Mouse (Mus musculus) stomach, embryonic 15.5 days (tissue): ENCODE measurements around the gene Sh3d19. TPM values are rescaled to one million over a fixed set of nuclear protein-coding genes. Genes with fewer than 3 reads are reported as not detected.

ENCODE experiments used
- ATAC-seq: fragments of 200-750 bp; cut with Nextera tagmentation; 2 replicates; pipeline ENCODE4 v1.8.0; 2017; ENCODE audit warnings: low read depth, moderate number of reproducible peaks, moderate TSS enrichment; ENCODE audit not compliant: insufficient read depth, low FRiP score
- H3K27ac ChIP-seq: fragments of 300-500 bp; sonication (generic); 2 replicates; pipeline ENCODE4 v1.5.1; 2015; ENCODE audit warnings: mild to moderate bottlenecking, inconsistent platforms
- H3K27me3 ChIP-seq: fragments of 300-500 bp; sonication (generic); replicated peaks from 2 replicates; pipeline ENCODE4 v1.6.1; 2015; ENCODE audit warnings: inconsistent platforms
- H3K36me3 ChIP-seq: fragments of 300-500 bp; sonication (generic); 2 replicates; pipeline ENCODE4 v1.6.1; 2015; ENCODE audit warnings: inconsistent platforms
- H3K4me1 ChIP-seq: fragments of 300-500 bp; sonication (generic); 2 replicates; pipeline ENCODE4 v1.6.1; 2015; ENCODE audit warnings: inconsistent platforms
- H3K4me2 ChIP-seq: fragments of 300-500 bp; sonication (generic); 2 replicates; pipeline ENCODE4 v1.6.1; 2015; ENCODE audit warnings: mild to moderate bottlenecking, inconsistent platforms
- H3K4me3 ChIP-seq: fragments of 300-500 bp; sonication (generic); replicated peaks from 2 replicates; pipeline ENCODE4 v1.5.1; 2015; ENCODE audit warnings: inconsistent platforms
- H3K9ac ChIP-seq: fragments of 300-500 bp; sonication (generic); 2 replicates; pipeline ENCODE4 v1.6.1; 2015; ENCODE audit warnings: inconsistent platforms
- H3K9me3 ChIP-seq: fragments of 300-500 bp; sonication (generic); 2 replicates; pipeline ENCODE4 v1.6.1; 2016; ENCODE audit warnings: inconsistent platforms
- WGBS: fragments of 180-500 bp; shearing (Covaris S2); methylation state at CpG from one replicate; pipeline ENCODE4 v1.1.7; 2015; 5-methylcytosine and 5-hydroxymethylcytosine counted together
- polyA plus RNA-seq: library from polyadenylated mRNA; unstranded; fragments of >200 nt; fragmentation: Nextera tagmentation; extraction: Ambion mirVana; gene quantifications from 2 replicates; pipeline ENCODE4 v1.2.1, GENCODE M21; 2015

Gene Sh3d19
- polyA plus RNA-seq, 1 experiment from 2014 or later = 43.7 TPM

DNA sequence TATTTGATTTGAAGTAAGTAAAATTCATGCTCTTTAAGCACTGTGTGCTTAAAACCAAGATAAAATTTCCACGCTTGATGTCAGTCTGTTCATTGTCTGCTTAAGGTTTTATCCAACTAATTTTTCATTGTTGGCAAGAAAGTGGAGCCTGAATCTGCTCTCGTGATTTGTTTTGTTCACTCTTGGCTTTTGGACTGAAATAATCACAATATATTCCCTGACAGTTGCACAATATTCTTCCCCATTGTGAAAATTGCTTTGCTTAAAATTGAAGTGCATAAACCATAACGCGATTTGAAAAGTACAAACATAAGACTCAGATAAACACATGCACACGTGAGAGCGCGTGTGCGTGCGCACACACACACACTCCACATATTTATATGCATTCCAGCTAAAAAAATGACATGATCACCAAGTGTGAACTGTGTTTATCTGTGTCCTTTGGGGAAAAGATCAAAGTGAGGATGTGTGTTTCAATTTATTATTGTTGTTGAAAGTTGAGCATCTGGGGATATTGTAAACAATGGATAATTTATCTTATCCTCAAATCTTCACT is 67.1 kb downstream of the Sh3d19 start:
- Histone ChIP-seq H3K9ac (no peak overlapping the region), H3K27ac (peak overlapping the region; percentile 89), H3K36me3 (peaks cover 7% of the 10 kb centered on the region; the same call in 1 of the 2 replicates), H3K27me3 (no peaks in the 10 kb centered on the region), H3K4me1 (peaks cover 12% of the 10 kb centered on the region; the same call in 1 of the 2 replicates), H3K4me2 (no peak overlapping the region), H3K9me3 (no peaks in the 10 kb centered on the region), H3K4me3 (no peak overlapping the region)
- no peak for ATAC-seq
- WGBS = 61% methylated on average over 9 of the region's 9 CpGs

- Histone ChIP-seq H3K36me3 (peaks cover 11% of the 10 kb centered on the region; the same call in 1 of the 2 replicates), H3K4me3 (no peak overlapping the region), H3K4me2 (no peak overlapping the region), H3K27ac (peak overlapping the region; percentile 89), H3K4me1 (peaks cover 12% of the 10 kb centered on the region; the same call in 1 of the 2 replicates), H3K9me3 (no peaks in the 10 kb centered on the region), H3K27me3 (no peaks in the 10 kb centered on the region), H3K9ac (no peak overlapping the region)
- ATAC-seq = no peak
- WGBS = 35% methylated on average over 3 of the region's 3 CpGs
Measured at GRCm38 (mm10) chr3:86038648-86039047, 67.7 kb downstream of the Sh3d19 start.

GRCm38 (mm10) chr3:86040286-86041201 is 69.6 kb downstream of the Sh3d19 start:
- ATAC-seq = peak; percentile 52; the same call in 1 of the 2 replicates
- H3K36me3 ChIP-seq = peaks cover 11% of the 10 kb centered on the region

GRCm38 (mm10) chr3:86047686-86048408 is 76.9 kb downstream of the Sh3d19 start:
- peaks cover 19% of the 10 kb centered on the region for H3K36me3 ChIP-seq
- H3K27ac ChIP-seq = no peak overlapping the region
- no peak overlapping the region for H3K4me2 ChIP-seq
- 91% methylated on average over 9 of the region's 9 CpGs for WGBS
- no peaks in the 10 kb centered on the region for H3K9me3 ChIP-seq
- no peaks in the 10 kb centered on the region for H3K4me1 ChIP-seq
- no peak overlapping the region for H3K4me3 ChIP-seq
- H3K9ac ChIP-seq = no peak overlapping the region
- H3K27me3 ChIP-seq = no peaks in the 10 kb centered on the region
- no peak for ATAC-seq

More at GRCm38 (mm10) chr3:86040286-86041201, 69.6 kb downstream of the Sh3d19 start:
- no peaks in the 10 kb centered on the region for H3K9me3 ChIP-seq
- peak overlapping the region; percentile 15 for H3K4me3 ChIP-seq
- H3K4me1 ChIP-seq = peaks cover 12% of the 10 kb centered on the region; the same call in 1 of the 2 replicates
- H3K4me2 ChIP-seq = peak overlapping the region; percentile 34
- H3K27ac ChIP-seq = peak overlapping the region; percentile 89
- no peak overlapping the region for H3K9ac ChIP-seq
- no peaks in the 10 kb centered on the region for H3K27me3 ChIP-seq
- 36% methylated on average over 14 of the region's 14 CpGs for WGBS

GRCm38 (mm10) chr3:86049041-86049440 is 78.1 kb downstream of the Sh3d19 start:
- H3K4me2 ChIP-seq = no peak overlapping the region

GRCm38 (mm10) chr3:86056678-86057077 is 85.8 kb downstream of the Sh3d19 start:
- Histone ChIP-seq H3K4me3 (no peak overlapping the region), H3K4me2 (no peak overlapping the region), H3K36me3 (no peaks in the 10 kb centered on the region), H3K9me3 (no peaks in the 10 kb centered on the region), H3K4me1 (no peaks in the 10 kb centered on the region; the same call in 1 of the 2 replicates), H3K9ac (no peak overlapping the region), H3K27me3 (no peaks in the 10 kb centered on the region), H3K27ac (no peak overlapping the region)
- no peak for ATAC-seq
- WGBS = 61% methylated on average over 4 of the region's 4 CpGs

More at GRCm38 (mm10) chr3:86049041-86049440, 78.1 kb downstream of the Sh3d19 start:
- Histone ChIP-seq H3K9me3 (no peaks in the 10 kb centered on the region), H3K27ac (no peak overlapping the region), H3K4me1 (no peaks in the 10 kb centered on the region), H3K36me3 (peaks cover 15% of the 10 kb centered on the region), H3K9ac (no peak overlapping the region), H3K4me3 (no peak overlapping the region), H3K27me3 (no peaks in the 10 kb centered on the region)
- no peak for ATAC-seq
- WGBS = 85% methylated on average over 2 of the region's 2 CpGs

DNA sequence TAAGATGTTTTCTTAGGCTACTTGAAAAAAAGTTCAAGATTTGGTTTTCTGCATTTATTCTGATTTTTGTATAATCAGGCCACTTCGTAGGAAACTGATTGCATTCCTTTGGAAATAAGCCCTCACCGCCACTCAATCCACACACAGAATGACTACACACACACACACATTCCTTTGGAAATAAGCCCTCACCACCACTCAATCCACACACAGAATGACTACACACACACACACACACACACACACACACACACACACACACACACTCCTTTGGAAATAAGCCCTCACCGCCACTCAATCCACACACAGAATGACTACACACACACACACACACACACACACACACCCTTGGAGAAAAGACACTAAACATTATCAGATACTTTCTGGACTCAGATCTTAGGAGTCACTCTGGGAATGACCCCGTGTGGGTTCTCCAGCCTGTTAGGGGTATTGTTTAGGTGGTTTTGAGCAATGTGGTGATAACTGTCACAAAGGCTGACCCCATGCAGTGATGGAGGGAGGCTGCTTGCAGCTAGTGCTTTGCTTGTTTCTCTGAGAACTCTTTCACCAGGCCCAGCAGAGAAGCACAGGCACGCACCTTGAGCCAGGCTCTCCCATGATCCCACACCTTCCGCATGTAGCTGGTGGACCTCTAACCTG is 86.7 kb downstream of the Sh3d19 start:
- no peak overlapping the region for H3K9ac ChIP-seq
- H3K4me3 ChIP-seq = no peak overlapping the region
- 64% methylated on average over 6 of the region's 6 CpGs for WGBS
- no peak for ATAC-seq
- no peaks in the 10 kb centered on the region for H3K9me3 ChIP-seq
- no peaks in the 10 kb centered on the region; the same call in 1 of the 2 replicates for H3K4me1 ChIP-seq
- no peak overlapping the region for H3K4me2 ChIP-seq
- H3K36me3 ChIP-seq = no peaks in the 10 kb centered on the region
- no peak overlapping the region for H3K27ac ChIP-seq
- no peaks in the 10 kb centered on the region for H3K27me3 ChIP-seq

DNA sequence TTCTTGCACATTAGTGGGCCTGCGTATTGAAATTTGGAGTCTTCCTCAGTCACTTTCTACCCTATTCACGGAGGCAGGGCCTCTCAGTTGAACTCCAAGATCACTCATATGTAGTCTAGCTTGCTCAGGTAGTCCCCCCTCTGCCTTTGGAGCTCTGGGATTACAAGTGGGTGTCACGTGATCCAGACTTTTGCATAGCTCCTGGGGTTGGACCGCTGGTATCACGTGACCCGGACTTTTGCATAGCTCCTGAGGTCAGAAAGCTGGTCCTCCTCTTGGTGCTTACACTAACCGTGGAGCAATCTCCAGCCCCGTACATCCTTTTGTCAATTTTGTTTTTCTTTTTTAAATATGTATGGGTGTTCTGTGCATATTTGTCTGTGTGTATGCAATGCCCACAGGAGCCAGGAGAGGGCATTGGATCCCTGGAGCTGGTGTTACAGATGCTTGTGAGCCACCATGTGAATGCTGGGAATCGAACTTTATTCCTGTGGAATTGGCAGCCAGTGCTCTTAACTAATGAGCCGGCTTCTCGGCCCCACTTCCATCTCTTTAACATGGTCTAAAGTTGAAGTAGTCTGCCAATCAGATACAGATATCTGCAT is 98.8 kb downstream of the Sh3d19 start:
- Histone ChIP-seq H3K4me3 (no peak overlapping the region), H3K27me3 (no peaks in the 10 kb centered on the region), H3K9ac (no peak overlapping the region), H3K4me1 (no peaks in the 10 kb centered on the region), H3K4me2 (no peak overlapping the region), H3K27ac (no peak overlapping the region), H3K9me3 (no peaks in the 10 kb centered on the region), H3K36me3 (0 out of 2 replicates have a peak, but pooled peaks cover 4% of the 10 kb centered on the region)
- ATAC-seq = no peak
- 88% methylated on average over 11 of the region's 11 CpGs for WGBS

DNA sequence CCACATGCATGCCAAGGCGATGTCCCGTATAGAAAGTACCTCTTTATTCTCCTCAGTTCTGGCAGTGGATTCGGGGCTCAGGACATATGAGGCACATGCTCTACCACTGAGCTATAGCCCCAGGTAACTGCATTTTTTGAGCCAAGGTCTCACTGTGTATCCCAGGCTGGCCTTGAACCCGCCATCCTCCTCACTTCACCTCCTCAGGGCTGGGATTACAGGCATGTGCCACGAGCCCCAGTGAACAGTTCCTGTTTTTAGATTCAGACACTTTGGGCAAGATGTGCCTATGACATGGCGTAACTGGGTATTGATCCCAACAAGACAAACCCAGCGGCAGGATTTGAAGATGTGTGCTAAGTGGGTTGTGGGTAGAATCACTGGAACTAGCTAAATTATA is 99.9 kb downstream of the Sh3d19 start:
- Histone ChIP-seq H3K27ac (no peak overlapping the region), H3K4me2 (no peak overlapping the region), H3K36me3 (0 out of 2 replicates have a peak, but pooled peaks cover 4% of the 10 kb centered on the region), H3K9ac (no peak overlapping the region), H3K9me3 (no peaks in the 10 kb centered on the region), H3K4me1 (no peaks in the 10 kb centered on the region), H3K4me3 (no peak overlapping the region), H3K27me3 (no peaks in the 10 kb centered on the region)
- ATAC-seq = no peak
- WGBS = 90% methylated on average over 7 of the region's 7 CpGs

DNA sequence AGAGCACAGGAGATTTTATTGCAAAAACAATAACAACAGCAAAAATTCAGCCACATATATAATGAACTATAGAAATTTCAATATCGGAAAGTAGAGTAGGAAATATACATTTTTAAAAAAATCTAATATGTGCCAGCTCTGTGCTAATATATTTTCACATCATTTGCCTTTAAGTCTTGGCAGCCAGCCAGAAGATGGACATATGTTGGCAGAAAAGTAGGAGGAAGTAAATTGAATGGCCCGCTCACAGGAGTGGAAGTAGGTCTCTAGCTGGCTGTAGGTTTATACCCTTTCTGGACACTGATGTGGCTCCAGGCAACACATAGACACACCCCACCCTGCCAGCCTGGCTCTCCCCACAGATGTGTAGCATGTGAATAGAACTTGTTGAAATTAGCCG is 101.2 kb downstream of the Sh3d19 start:
- Histone ChIP-seq H3K27ac (no peak overlapping the region), H3K9me3 (no peaks in the 10 kb centered on the region), H3K27me3 (no peaks in the 10 kb centered on the region), H3K4me3 (no peak overlapping the region), H3K4me2 (no peak overlapping the region), H3K36me3 (0 out of 2 replicates have a peak, but pooled peaks cover under 1% of the 10 kb centered on the region), H3K9ac (no peak overlapping the region), H3K4me1 (no peaks in the 10 kb centered on the region)
- WGBS = 69% methylated on average over 3 of the region's 3 CpGs
- no peak for ATAC-seq

GRCm38 (mm10) chr3:86072889-86073288 is 102.0 kb downstream of the Sh3d19 start:
- H3K27me3 ChIP-seq = no peaks in the 10 kb centered on the region
- H3K4me3 ChIP-seq = no peak overlapping the region
- 75% methylated on average over 5 of the region's 5 CpGs for WGBS
- no peak overlapping the region for H3K9ac ChIP-seq
- no peak overlapping the region for H3K27ac ChIP-seq
- H3K36me3 ChIP-seq = no peaks in the 10 kb centered on the region
- no peaks in the 10 kb centered on the region for H3K4me1 ChIP-seq
- no peak overlapping the region for H3K4me2 ChIP-seq
- H3K9me3 ChIP-seq = no peaks in the 10 kb centered on the region
- no peak for ATAC-seq
